Mouse (Mus musculus) limb, embryonic 12.5 days (tissue): ENCODE results near the gene Gm42791. TPM values are rescaled to one million over a fixed set of nuclear protein-coding genes. Genes with fewer than 3 reads are reported as not detected.

ENCODE experiments used
- ATAC-seq: fragments of 200-750 bp; cut with Nextera tagmentation; 2 replicates; pipeline ENCODE4 v1.8.0; 2017; ENCODE audit warnings: low read depth, moderate TSS enrichment; ENCODE audit not compliant: insufficient number of reproducible peaks, insufficient read depth, low FRiP score, low TSS enrichment
- H3K27ac ChIP-seq: fragments of 300-500 bp; sonication (generic); 2 replicates; pipeline ENCODE4 v1.5.1; 2016; ENCODE audit warnings: mild to moderate bottlenecking, moderate library complexity
- H3K27me3 ChIP-seq: fragments of 300-500 bp; sonication (generic); 2 replicates; pipeline ENCODE4 v1.6.1; 2016; ENCODE audit warnings: mild to moderate bottlenecking, moderate library complexity
- H3K36me3 ChIP-seq: fragments of 300-500 bp; sonication (generic); 2 replicates; pipeline ENCODE4 v1.6.1; 2016; ENCODE audit warnings: mild to moderate bottlenecking, moderate library complexity
- H3K4me1 ChIP-seq: fragments of 300-500 bp; sonication (generic); replicated peaks from 2 replicates; pipeline ENCODE4 v1.6.1; 2016
- H3K4me2 ChIP-seq: fragments of 300-500 bp; sonication (generic); 2 replicates; pipeline ENCODE4 v1.6.1; 2016; ENCODE audit warnings: mild to moderate bottlenecking, moderate library complexity
- H3K4me3 ChIP-seq: fragments of 300-500 bp; sonication (generic); replicated peaks from 2 replicates; pipeline ENCODE4 v1.5.1; 2016; ENCODE audit warnings: mild to moderate bottlenecking
- H3K9ac ChIP-seq: fragments of 300-500 bp; sonication (generic); replicated peaks from 2 replicates; pipeline ENCODE4 v1.6.1; 2016; ENCODE audit warnings: mild to moderate bottlenecking, moderate library complexity
- H3K9me3 ChIP-seq: fragments of 300-500 bp; sonication (generic); 2 replicates; pipeline ENCODE4 v1.6.1; 2016; ENCODE audit warnings: mild to moderate bottlenecking, moderate library complexity
- WGBS: fragments of 180-500 bp; shearing (Covaris S2); methylation state at CpG from one replicate; pipeline ENCODE4 v1.1.7; 2016; 5-methylcytosine and 5-hydroxymethylcytosine counted together
- polyA plus RNA-seq: library from polyadenylated mRNA; unstranded; fragments of >200 nt; fragmentation: Nextera tagmentation; extraction: Ambion mirVana; gene quantifications from 2 replicates; pipeline ENCODE4 v1.2.1, GENCODE M21; 2016

Gm42791 gene
- polyA plus RNA-seq, result 0.99 and 2.6 TPM in 2 replicates

- Histone ChIP-seq H3K4me3 (peak within 1 kb of the TSS; percentile 52), H3K9ac (peak within 1 kb of the TSS; percentile 69), H3K36me3 (peaks cover 9% of the 10 kb centered on the region), H3K27me3 (no peaks in the 10 kb centered on the region), H3K4me2 (peak within 1 kb of the TSS; percentile 69), H3K27ac (peak within 1 kb of the TSS; percentile 99), H3K4me1 (peaks cover 30% of the 10 kb centered on the region), H3K9me3 (0 out of 2 replicates have a peak, but pooled peaks cover 14% of the 10 kb centered on the region)
- WGBS, result under 1% methylated on average over 33 of the region's 33 CpGs
- ATAC-seq, result peak; percentile 70
Measured at GRCm38 (mm10) chr5:148994706-148995414, at the start of gene Gm42791. Gene Gm42791, minus strand, starts transcription at chr5:148995147.

- H3K9ac ChIP-seq, result no peak overlapping the region
- 85% methylated on average over 4 of the region's 4 CpGs for WGBS
- peaks cover 5% of the 10 kb centered on the region; the same call in 1 of the 2 replicates for H3K9me3 ChIP-seq
- no peak overlapping the region for H3K4me3 ChIP-seq
- no peaks in the 10 kb centered on the region for H3K27me3 ChIP-seq
- H3K36me3 ChIP-seq, result peaks cover 28% of the 10 kb centered on the region
- no peaks in the 10 kb centered on the region for H3K4me1 ChIP-seq
- no peak overlapping the region for H3K27ac ChIP-seq
- ATAC-seq, result no peak
- H3K4me2 ChIP-seq, result no peak overlapping the region
Measured at GRCm38 (mm10) chr5:149044067-149044466, 49.1 kb upstream of the Gm42791 start.

GRCm38 (mm10) chr5:149043240-149043639 lies 48.3 kb upstream of the Gm42791 start:
- Histone ChIP-seq H3K27me3 (no peaks in the 10 kb centered on the region), H3K9ac (no peak overlapping the region), H3K9me3 (peaks cover 5% of the 10 kb centered on the region; the same call in 1 of the 2 replicates), H3K36me3 (peaks cover 23% of the 10 kb centered on the region), H3K4me3 (no peak overlapping the region), H3K4me2 (no peak overlapping the region), H3K27ac (no peak overlapping the region), H3K4me1 (no peaks in the 10 kb centered on the region)
- no peak for ATAC-seq
- WGBS, result 85% methylated on average over 6 of the region's 6 CpGs

GRCm38 (mm10) chr5:149039825-149040224 lies 44.9 kb upstream of the Gm42791 start:
- Histone ChIP-seq H3K9me3 (peaks cover 14% of the 10 kb centered on the region), H3K9ac (no peak overlapping the region), H3K4me3 (no peak overlapping the region), H3K27ac (no peak overlapping the region), H3K4me1 (no peaks in the 10 kb centered on the region), H3K4me2 (no peak overlapping the region), H3K27me3 (no peaks in the 10 kb centered on the region), H3K36me3 (peaks cover 1% of the 10 kb centered on the region; the same call in 1 of the 2 replicates)
- 90% methylated on average over 5 of the region's 5 CpGs for WGBS
- ATAC-seq, result no peak

GRCm38 (mm10) chr5:149037729-149038128 lies 42.8 kb upstream of the Gm42791 start:
- Histone ChIP-seq H3K4me1 (0 out of 2 replicates have a peak, but pooled peaks cover 3% of the 10 kb centered on the region), H3K27me3 (no peaks in the 10 kb centered on the region), H3K9me3 (peaks cover 14% of the 10 kb centered on the region), H3K27ac (no peak overlapping the region), H3K4me2 (no peak overlapping the region), H3K4me3 (no peak overlapping the region), H3K9ac (no peak overlapping the region), H3K36me3 (no peaks in the 10 kb centered on the region)
- WGBS, result 35% methylated on average over 10 of the region's 10 CpGs
- ATAC-seq, result no peak

- Histone ChIP-seq H3K27ac (no peak overlapping the region), H3K4me2 (no peak overlapping the region), H3K36me3 (no peaks in the 10 kb centered on the region), H3K27me3 (no peaks in the 10 kb centered on the region), H3K4me3 (no peak overlapping the region), H3K4me1 (peaks cover 7% of the 10 kb centered on the region), H3K9ac (no peak overlapping the region), H3K9me3 (peaks cover 14% of the 10 kb centered on the region)
- ATAC-seq, result no peak
- WGBS, result 89% methylated on average over 3 of the region's 3 CpGs
Measured at GRCm38 (mm10) chr5:149036920-149037319, 42.0 kb upstream of the Gm42791 start.

- WGBS, result 93% methylated on average over 4 of the region's 4 CpGs
- H3K27me3 ChIP-seq, result no peaks in the 10 kb centered on the region
- ATAC-seq, result no peak
Measured at GRCm38 (mm10) chr5:149032438-149032837, 37.5 kb upstream of the Gm42791 start.

GRCm38 (mm10) chr5:149031199-149031750 lies 36.3 kb upstream of the Gm42791 start:
- ATAC-seq, result peak; percentile 75
- Histone ChIP-seq H3K27ac (peak overlapping the region; percentile 96), H3K27me3 (no peaks in the 10 kb centered on the region), H3K4me1 (peaks cover 39% of the 10 kb centered on the region), H3K9ac (peak overlapping the region; percentile 70), H3K9me3 (0 out of 2 replicates have a peak, but pooled peaks cover 5% of the 10 kb centered on the region), H3K4me2 (peak overlapping the region; percentile 60), H3K36me3 (no peaks in the 10 kb centered on the region), H3K4me3 (peak overlapping the region; percentile 31)
- 3% methylated on average over 30 of the region's 30 CpGs for WGBS

More at GRCm38 (mm10) chr5:149032438-149032837, 37.5 kb upstream of the Gm42791 start:
- Histone ChIP-seq H3K27ac (no peak overlapping the region), H3K4me3 (no peak overlapping the region), H3K9ac (no peak overlapping the region), H3K4me1 (peaks cover 39% of the 10 kb centered on the region), H3K9me3 (peaks cover 9% of the 10 kb centered on the region), H3K4me2 (no peak overlapping the region), H3K36me3 (no peaks in the 10 kb centered on the region)

- WGBS, result 30% methylated on average over 2 of the region's 2 CpGs
- H3K9me3 ChIP-seq, result 0 out of 2 replicates have a peak, but pooled peaks cover 3% of the 10 kb centered on the region
- no peak overlapping the region for H3K4me3 ChIP-seq
- H3K36me3 ChIP-seq, result no peaks in the 10 kb centered on the region
- H3K27me3 ChIP-seq, result no peaks in the 10 kb centered on the region
- no peak for ATAC-seq
- 0 out of 2 replicates have a peak overlapping the region, but pooled peaks have one; percentile 6 for H3K4me2 ChIP-seq
- H3K4me1 ChIP-seq, result peaks cover 39% of the 10 kb centered on the region
- no peak overlapping the region for H3K9ac ChIP-seq
- H3K27ac ChIP-seq, result peak overlapping the region; percentile 75
Measured at GRCm38 (mm10) chr5:149030103-149030502, 35.2 kb upstream of the Gm42791 start.

GRCm38 (mm10) chr5:149028394-149028793 lies 33.4 kb upstream of the Gm42791 start:
- Histone ChIP-seq H3K27me3 (no peaks in the 10 kb centered on the region), H3K4me3 (no peak overlapping the region), H3K4me1 (peaks cover 39% of the 10 kb centered on the region), H3K9ac (no peak overlapping the region), H3K36me3 (no peaks in the 10 kb centered on the region), H3K27ac (peak overlapping the region; percentile 17; the same call in 1 of the 2 replicates), H3K4me2 (no peak overlapping the region), H3K9me3 (0 out of 2 replicates have a peak, but pooled peaks cover 3% of the 10 kb centered on the region)
- WGBS, result 65% methylated on average over 5 of the region's 5 CpGs
- no peak for ATAC-seq

GRCm38 (mm10) chr5:149027389-149027788 lies 32.4 kb upstream of the Gm42791 start:
- ATAC-seq, result no peak
- no peak overlapping the region for H3K4me3 ChIP-seq
- no peaks in the 10 kb centered on the region for H3K36me3 ChIP-seq
- H3K9ac ChIP-seq, result no peak overlapping the region
- no peak overlapping the region for H3K4me2 ChIP-seq
- peaks cover 36% of the 10 kb centered on the region for H3K4me1 ChIP-seq
- WGBS, result 82% methylated on average over 8 of the region's 8 CpGs
- H3K27ac ChIP-seq, result no peak overlapping the region
- H3K27me3 ChIP-seq, result no peaks in the 10 kb centered on the region
- H3K9me3 ChIP-seq, result 0 out of 2 replicates have a peak, but pooled peaks cover 3% of the 10 kb centered on the region
